Mouse (Mus musculus): Measurements from ENCODE around the gene Gsdma2.
"Not testable (repeated sequence)": the region's sequence is repeated elsewhere in the genome, so short reads cannot be mapped to it uniquely, and the experiment has no call there.

Gsdma2 gene

GRCm38 (mm10) chr11:98668984-98669383, 22.4 kb downstream of the Gsdma2 start:
- no peak for DNase-seq

GRCm38 (mm10) chr11:98671284-98671815, 24.8 kb downstream of the Gsdma2 start:
- DNase-seq = no peak

- no peak for DNase-seq
Observed at GRCm38 (mm10) chr11:98671857-98672256, 25.3 kb downstream of the Gsdma2 start.

- no peak for DNase-seq
Observed at GRCm38 (mm10) chr11:98672482-98672881, 25.9 kb downstream of the Gsdma2 start.

GRCm38 (mm10) chr11:98673136-98673535, 26.6 kb downstream of the Gsdma2 start:
- DNase-seq = peak; percentile 74 to 75

GRCm38 (mm10) chr11:98675829-98676363, 29.3 kb downstream of the Gsdma2 start:
- DNase-seq = no peak

GRCm38 (mm10) chr11:98680023-98680422, 33.5 kb downstream of the Gsdma2 start:
- DNase-seq = no peak

GRCm38 (mm10) chr11:98680595-98680994, 34.0 kb downstream of the Gsdma2 start:
- DNase-seq = not testable (repeated sequence)

GRCm38 (mm10) chr11:98681186-98681585, 34.6 kb downstream of the Gsdma2 start:
- no peak for DNase-seq

GRCm38 (mm10) chr11:98681786-98682745, 35.5 kb downstream of the Gsdma2 start, which contains the start of gene Psmd3:
Gene Psmd3, plus strand, starts transcription at chr11:98682554.
- DNase-seq = peak; percentile 95 to 98

GRCm38 (mm10) chr11:98682811-98683210, 36.3 kb downstream of the Gsdma2 start:
- DNase-seq = no peak

- no peak for DNase-seq
Observed at GRCm38 (mm10) chr11:98685642-98686041, 39.1 kb downstream of the Gsdma2 start.

GRCm38 (mm10) chr11:98686976-98687375, 40.4 kb downstream of the Gsdma2 start:
- DNase-seq = no peak

GRCm38 (mm10) chr11:98688009-98688408, 41.5 kb downstream of the Gsdma2 start:
- no peak for DNase-seq

- DNase-seq = no peak
Observed at GRCm38 (mm10) chr11:98693201-98693600, 46.6 kb downstream of the Gsdma2 start.

- DNase-seq = no peak
Observed at GRCm38 (mm10) chr11:98693746-98694145, 47.2 kb downstream of the Gsdma2 start.

- DNase-seq = peak; percentile 71 to 72
Observed at GRCm38 (mm10) chr11:98694301-98694700, 47.7 kb downstream of the Gsdma2 start.

- DNase-seq = peak; percentile 54 to 67
Observed at GRCm38 (mm10) chr11:98695408-98695807, 48.8 kb downstream of the Gsdma2 start.

- DNase-seq = no peak
Observed at GRCm38 (mm10) chr11:98696454-98697216, 50.1 kb downstream of the Gsdma2 start.

GRCm38 (mm10) chr11:98697225-98697624, 50.7 kb downstream of the Gsdma2 start:
- no peak for DNase-seq

GRCm38 (mm10) chr11:98698849-98699640, 52.5 kb downstream of the Gsdma2 start:
- DNase-seq = peak in 1 of 2 experiments; percentile 47

GRCm38 (mm10) chr11:98699911-98700310, 53.4 kb downstream of the Gsdma2 start:
- DNase-seq = peak; percentile 91 to 92

Measured in cerebellum, postnatal 10 days (tissue).